ENCODE assay signal across 22 mouse cellular contexts in the genomic region with DNA sequence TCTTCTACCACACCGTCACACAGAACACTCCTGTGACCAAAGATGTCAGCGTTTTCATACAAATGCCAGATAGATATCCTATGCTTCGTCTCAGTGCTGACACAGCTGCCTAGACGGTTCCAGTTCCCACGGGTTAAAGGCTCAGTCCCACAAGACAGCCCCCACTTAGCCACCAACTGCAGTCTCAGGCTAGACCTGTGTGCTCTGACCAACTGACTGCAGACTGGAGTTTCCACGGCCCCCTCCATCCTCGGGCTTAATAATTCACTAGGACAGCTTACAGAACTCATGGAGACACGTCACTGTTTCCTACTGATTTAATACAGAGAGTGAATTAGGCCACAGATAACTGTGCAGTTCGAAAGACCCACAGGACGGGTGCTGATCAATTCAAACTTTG.
"Had no signal": no experiment of that assay in that cellular context is flagged by ENCODE, and none has a peak within 500 bp of the region (broad histone marks: within the 10 kb centered on the region; RNA-seq: fewer than 3 reads in every experiment).

No protein-coding gene starts in this region.

- H3K4me2 ChIP-seq: limb, embryonic 12.5 days; limb, embryonic 15.5 days; liver, embryonic 11.5 days; lung, embryonic 14.5 days; midbrain, embryonic 13.5 days; neural tube, embryonic 13.5 days had no signal

- H3K4me1 ChIP-seq: limb, embryonic 12.5 days; limb, embryonic 15.5 days; midbrain, embryonic 10.5 days; midbrain, embryonic 13.5 days; neural tube, embryonic 13.5 days had no signal

- H3K9ac ChIP-seq: limb, embryonic 12.5 days; limb, embryonic 15.5 days; liver, embryonic 14.5 days; liver, postnatal 0 days; lung, embryonic 14.5 days; midbrain, embryonic 13.5 days; neural tube, embryonic 13.5 days had no signal

- H3K27me3 ChIP-seq: limb, embryonic 12.5 days; limb, embryonic 15.5 days; megakaryocyte, embryonic 14.5 days; midbrain, embryonic 13.5 days; neural tube, embryonic 13.5 days had no signal

- H3K27ac ChIP-seq: kidney, postnatal 0 days; limb, embryonic 12.5 days; limb, embryonic 15.5 days; liver, embryonic 14.5 days; midbrain, embryonic 10.5 days; midbrain, embryonic 13.5 days; neural tube, embryonic 13.5 days had no signal

- ATAC-seq: hindbrain, embryonic 16.5 days; liver, postnatal 0 days; lung, postnatal 0 days; midbrain, embryonic 13.5 days; midbrain, embryonic 16.5 days had no signal

- DNase-seq: kidney, adult 11 months; left cerebral cortex, postnatal 4 days; liver, postnatal 0 days; lung, embryonic 14.5 days; lung, postnatal 36 days; retina, postnatal 1 day; right cerebral cortex, postnatal 25 days; spleen, adult 18-20 months; thymus, postnatal 25 days had no signal

- H3K4me3 ChIP-seq: limb, embryonic 12.5 days; limb, embryonic 15.5 days; megakaryocyte, embryonic 14.5 days; midbrain, embryonic 10.5 days; midbrain, embryonic 13.5 days; myocyte; neural tube, embryonic 13.5 days had no signal

- H3K9me3 ChIP-seq: limb, embryonic 12.5 days; limb, embryonic 15.5 days; megakaryocyte, embryonic 14.5 days; midbrain, embryonic 10.5 days; midbrain, embryonic 13.5 days; neural tube, embryonic 13.5 days had no signal

- H3K36me3 ChIP-seq: limb, embryonic 12.5 days; limb, embryonic 15.5 days; midbrain, embryonic 10.5 days; midbrain, embryonic 13.5 days; neural tube, embryonic 13.5 days had no signal
